Mouse (Mus musculus) cerebellum, adult 9-10 months (tissue): Measurements from ENCODE around the gene 4430402I18Rik.
A peak's percentile ranks its signal among the peaks of the same experiment; 100 is the strongest.

Experiments
- DNase-seq: peaks from one replicate; pipeline ENCODE4 v3.0.0; 2022

The 4430402I18Rik gene

GRCm38 (mm10) chr19:28964552-28964903 is 3.1 kb downstream of the 4430402I18Rik start:
- no peak for DNase-seq

- DNase-seq: peak; percentile 86
These were observed 3.6 kb downstream of the 4430402I18Rik start, which contains the start of gene Plpp6 for GRCm38 (mm10) chr19:28963842-28964551. Plpp6 (plus strand) TSS chr19:28963953.

GRCm38 (mm10) chr19:28963513-28963841 is 4.1 kb downstream of the 4430402I18Rik start:
- no peak for DNase-seq

- peak; percentile 39 for DNase-seq
These were observed 4.5 kb downstream of the 4430402I18Rik start for GRCm38 (mm10) chr19:28963113-28963512.

- no peak for DNase-seq
These were observed 16.3 kb downstream of the 4430402I18Rik start for GRCm38 (mm10) chr19:28951251-28951650.

- no peak for DNase-seq
These were observed 20.3 kb downstream of the 4430402I18Rik start for GRCm38 (mm10) chr19:28947311-28947710.

- no peak for DNase-seq
These were observed 20.8 kb downstream of the 4430402I18Rik start for GRCm38 (mm10) chr19:28946782-28947181.

- no peak for DNase-seq
These were observed 26.3 kb downstream of the 4430402I18Rik start for GRCm38 (mm10) chr19:28941271-28941670.

- DNase-seq: no peak
These were observed 27.3 kb downstream of the 4430402I18Rik start for GRCm38 (mm10) chr19:28940135-28940874.

- DNase-seq: no peak
These were observed 32.7 kb downstream of the 4430402I18Rik start for GRCm38 (mm10) chr19:28934897-28935296.

- no peak for DNase-seq
These were observed 38.6 kb downstream of the 4430402I18Rik start for GRCm38 (mm10) chr19:28929034-28929433.

GRCm38 (mm10) chr19:28927396-28927795 is 40.2 kb downstream of the 4430402I18Rik start:
- DNase-seq: no peak

GRCm38 (mm10) chr19:28926366-28926765 is 41.2 kb downstream of the 4430402I18Rik start:
- no peak for DNase-seq

GRCm38 (mm10) chr19:28917839-28918238 is 49.8 kb downstream of the 4430402I18Rik start:
- DNase-seq: no peak

GRCm38 (mm10) chr19:28916492-28916891 is 51.1 kb downstream of the 4430402I18Rik start:
- no peak for DNase-seq

- DNase-seq: no peak
These were observed 51.9 kb downstream of the 4430402I18Rik start for GRCm38 (mm10) chr19:28915602-28916250.

GRCm38 (mm10) chr19:28914598-28914997 is 53.0 kb downstream of the 4430402I18Rik start:
- no peak for DNase-seq

GRCm38 (mm10) chr19:28908693-28909092 is 58.9 kb downstream of the 4430402I18Rik start:
- no peak for DNase-seq

- no peak for DNase-seq
These were observed 59.4 kb downstream of the 4430402I18Rik start for GRCm38 (mm10) chr19:28908186-28908585.

GRCm38 (mm10) chr19:28903536-28904119 is 64.0 kb downstream of the 4430402I18Rik start:
- DNase-seq: no peak

GRCm38 (mm10) chr19:28902806-28903205 is 64.8 kb downstream of the 4430402I18Rik start:
- no peak for DNase-seq

GRCm38 (mm10) chr19:28902111-28902510 is 65.5 kb downstream of the 4430402I18Rik start:
- DNase-seq: no peak

- DNase-seq: no peak
These were observed 66.8 kb downstream of the 4430402I18Rik start for GRCm38 (mm10) chr19:28900771-28901170.
